Mouse (Mus musculus) left cerebral cortex, adult 6 months (tissue): Measurements from ENCODE around the gene Mucl1. TPM values are rescaled to one million over a fixed set of nuclear protein-coding genes. Genes with fewer than 3 reads are reported as not detected.

Experiments used
- long read RNA-seq, 2 experiments: library from polyadenylated mRNA; unstranded; transcript quantifications; one replicate each; pipeline ENCODE4 v2.0.0; 2019 to 2020
- polyA plus RNA-seq: library from polyadenylated mRNA; unstranded; fragments of <200 nt; fragmentation: Nextera tagmentation; gene quantifications from 2 replicates; pipeline ENCODE4 v1.2.3, GENCODE M21; 2021

Mucl1 gene
- polyA plus RNA-seq, result not detected in 2 replicates
- long read RNA-seq, experiment 1, result 0 reads
- long read RNA-seq, experiment 2, result 0 reads

DNA sequence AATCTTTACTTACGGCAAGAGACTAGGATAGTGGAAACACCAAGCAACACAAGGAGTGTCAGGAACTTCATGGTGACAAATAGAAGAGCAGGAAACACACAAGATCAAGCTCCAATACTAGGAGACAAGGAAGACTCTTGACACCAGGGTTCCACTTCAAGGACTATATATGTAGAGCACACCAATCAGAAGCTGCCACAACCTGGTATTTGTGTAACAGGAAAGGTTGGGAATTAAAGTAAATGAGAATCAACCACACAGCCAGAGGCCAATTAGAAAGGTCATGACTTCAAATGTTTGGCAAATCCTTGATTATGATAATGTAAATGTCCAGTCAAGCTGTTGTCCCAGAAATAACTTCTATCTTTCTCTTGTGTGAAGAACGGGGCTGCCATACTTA is at the start of gene Mucl1:
Mucl1 (minus strand) TSS at position 101 of the 400 bp plus-strand sequence.

Other genes starting within 250 kb of the Mucl1 start
- gene Ppp1r1a, start 217.5 kb downstream of the Mucl1 start, polyA plus RNA-seq, result 189 and 207 TPM in 2 replicates
- gene Glycam1, start 190.4 kb downstream of the Mucl1 start, polyA plus RNA-seq, result not detected in 2 replicates
- gene Mucl2, start 143.8 kb upstream of the Mucl1 start, polyA plus RNA-seq, result not detected in 2 replicates